Mouse (Mus musculus) neural tube, embryonic 11.5 days (tissue): ENCODE results near the gene Tspan5. TPM values are rescaled to one million over a fixed set of nuclear protein-coding genes. Genes with fewer than 3 reads are reported as not detected.

Experiments used
- ATAC-seq: fragments of 200-750 bp; cut with Nextera tagmentation; 2 replicates; pipeline ENCODE4 v1.8.0; 2017; ENCODE audit warnings: moderate number of reproducible peaks, mild to moderate bottlenecking, moderate TSS enrichment, moderate library complexity; ENCODE audit not compliant: insufficient read depth, low FRiP score, low TSS enrichment
- DNase-seq: peaks from one replicate; pipeline ENCODE4 v3.0.0-alpha.2; 2015; ENCODE audit warnings: low spot score
- H3K27ac ChIP-seq: fragments of 300-500 bp; sonication (generic); 2 replicates; pipeline ENCODE4 v1.5.1; 2014; ENCODE audit warnings: low read depth, mild to moderate bottlenecking, low read length
- H3K27me3 ChIP-seq: fragments of 300-500 bp; sonication (generic); 2 replicates; pipeline ENCODE4 v1.6.1; 2014; ENCODE audit warnings: mild to moderate bottlenecking, low read length, mixed read lengths; ENCODE audit not compliant: control insufficient read depth, insufficient read depth
- H3K36me3 ChIP-seq: fragments of 300-500 bp; sonication (generic); 2 replicates; pipeline ENCODE4 v1.6.1; 2014; ENCODE audit warnings: mild to moderate bottlenecking, low read length, moderate library complexity, mixed read lengths; ENCODE audit not compliant: control insufficient read depth, insufficient read depth
- H3K4me1 ChIP-seq: fragments of 300-500 bp; sonication (generic); 2 replicates; pipeline ENCODE4 v1.6.1; 2014; ENCODE audit warnings: low read length, mixed read lengths; ENCODE audit not compliant: control insufficient read depth, insufficient read depth
- H3K4me2 ChIP-seq: fragments of 300-500 bp; sonication (generic); 2 replicates; pipeline ENCODE4 v1.6.1; 2014; ENCODE audit warnings: low read depth, mild to moderate bottlenecking, moderate library complexity
- H3K4me3 ChIP-seq: fragments of 300-500 bp; sonication (generic); 2 replicates; pipeline ENCODE4 v1.5.1; 2014; ENCODE audit warnings: low read depth, low read length
- H3K9ac ChIP-seq: fragments of 300-500 bp; sonication (generic); 2 replicates; pipeline ENCODE4 v1.6.1; 2014; ENCODE audit warnings: mild to moderate bottlenecking, low read length
- H3K9me3 ChIP-seq: fragments of 300-500 bp; sonication (generic); 2 replicates; pipeline ENCODE4 v1.6.1; 2016; ENCODE audit warnings: low read length; ENCODE audit not compliant: control insufficient read depth
- WGBS: fragments of 180-500 bp; shearing (Covaris S2); extraction: QIAGEN DNeasy Blood & Tissue Kit; methylation state at CpG from one replicate; pipeline ENCODE4 v1.1.7; 2014; 5-methylcytosine and 5-hydroxymethylcytosine counted together
- polyA plus RNA-seq: library from polyadenylated mRNA; unstranded; fragments of >200 nt; fragmentation: Nextera tagmentation; extraction: Ambion mirVana; gene quantifications from 2 replicates; pipeline ENCODE4 v1.2.1, GENCODE M21; 2014

Tspan5 gene
- polyA plus RNA-seq, 1 experiment from 2014 or later, result 79.2 TPM

DNA sequence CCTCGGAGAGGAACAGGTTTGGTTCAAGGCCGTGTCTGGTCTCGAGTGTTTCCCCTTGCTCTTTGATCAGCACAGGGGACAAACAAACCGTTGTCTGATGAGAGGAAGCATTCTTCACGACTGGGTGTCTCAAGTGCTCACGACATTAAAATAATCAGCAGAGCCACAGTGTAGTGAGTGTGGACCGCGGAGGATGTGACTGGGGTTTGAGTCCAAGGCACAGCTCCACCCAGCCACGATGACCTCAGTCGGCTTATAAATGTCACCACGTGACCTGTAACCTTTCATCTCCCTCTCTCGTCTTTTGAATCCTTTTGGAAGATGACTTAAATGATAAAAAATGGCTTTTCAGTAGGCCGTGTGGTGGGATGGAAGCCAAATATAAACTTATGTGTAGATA, 126.4 kb downstream of the Tspan5 start:
- DNase-seq, result no peak
- Histone ChIP-seq H3K27ac (no peak overlapping the region), H3K4me2 (no peak overlapping the region), H3K9me3 (no peaks in the 10 kb centered on the region), H3K4me1 (no peaks in the 10 kb centered on the region), H3K36me3 (no peaks in the 10 kb centered on the region), H3K9ac (no peak overlapping the region), H3K27me3 (no peaks in the 10 kb centered on the region), H3K4me3 (no peak overlapping the region)
- WGBS, result 82% methylated on average over 13 of the region's 13 CpGs
- no peak for ATAC-seq

DNA sequence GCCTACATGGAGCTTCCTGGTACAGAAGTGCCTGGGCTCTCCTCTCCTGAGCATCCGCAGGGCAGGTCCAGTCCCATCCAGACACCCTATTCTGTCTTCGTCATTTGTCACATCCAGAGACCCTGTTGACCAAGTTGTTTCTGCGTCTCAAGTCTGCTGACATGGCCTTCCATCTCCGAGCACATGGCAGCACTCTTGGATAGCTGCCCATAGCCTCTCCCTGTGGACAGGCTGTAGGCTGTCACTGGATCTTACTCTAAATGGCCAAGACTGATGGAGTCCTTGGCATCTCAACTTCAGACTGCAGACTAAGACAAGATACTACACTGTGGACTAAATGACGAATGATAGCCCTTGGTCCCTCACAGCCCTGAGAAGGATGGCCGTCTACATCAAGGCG, 133.3 kb downstream of the Tspan5 start:
- Histone ChIP-seq H3K27ac (no peak overlapping the region), H3K4me1 (no peaks in the 10 kb centered on the region), H3K4me2 (no peak overlapping the region), H3K27me3 (no peaks in the 10 kb centered on the region), H3K4me3 (no peak overlapping the region), H3K9me3 (no peaks in the 10 kb centered on the region), H3K36me3 (no peaks in the 10 kb centered on the region), H3K9ac (no peak overlapping the region)
- DNase-seq, result no peak
- 91% methylated on average over 7 of the region's 7 CpGs for WGBS
- no peak for ATAC-seq

DNA sequence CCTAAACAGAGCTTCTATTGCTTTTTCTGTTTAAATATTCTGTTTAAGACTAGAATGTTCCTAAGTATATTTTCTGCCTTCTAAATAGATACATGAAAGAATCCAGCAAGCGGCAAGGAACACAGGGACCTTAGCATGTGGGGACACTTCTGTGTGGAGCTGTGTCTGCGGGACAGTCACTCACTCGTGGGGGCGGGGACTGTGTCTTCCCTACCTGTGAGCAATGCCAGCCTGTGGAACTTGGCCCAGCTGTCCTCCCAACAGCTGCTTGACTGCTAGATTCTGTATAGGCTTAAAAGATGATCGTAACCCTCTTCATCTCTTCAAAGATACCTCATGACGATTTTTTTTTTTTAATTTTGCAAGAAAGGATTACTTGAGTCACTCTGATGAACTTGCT, 133.9 kb downstream of the Tspan5 start:
- Histone ChIP-seq H3K27me3 (no peaks in the 10 kb centered on the region), H3K4me3 (no peak overlapping the region), H3K9ac (no peak overlapping the region), H3K27ac (no peak overlapping the region), H3K9me3 (no peaks in the 10 kb centered on the region), H3K4me2 (no peak overlapping the region), H3K4me1 (no peaks in the 10 kb centered on the region), H3K36me3 (no peaks in the 10 kb centered on the region)
- DNase-seq (no peak), ATAC-seq (no peak)
- WGBS, result 94% methylated on average over 6 of the region's 6 CpGs

DNA sequence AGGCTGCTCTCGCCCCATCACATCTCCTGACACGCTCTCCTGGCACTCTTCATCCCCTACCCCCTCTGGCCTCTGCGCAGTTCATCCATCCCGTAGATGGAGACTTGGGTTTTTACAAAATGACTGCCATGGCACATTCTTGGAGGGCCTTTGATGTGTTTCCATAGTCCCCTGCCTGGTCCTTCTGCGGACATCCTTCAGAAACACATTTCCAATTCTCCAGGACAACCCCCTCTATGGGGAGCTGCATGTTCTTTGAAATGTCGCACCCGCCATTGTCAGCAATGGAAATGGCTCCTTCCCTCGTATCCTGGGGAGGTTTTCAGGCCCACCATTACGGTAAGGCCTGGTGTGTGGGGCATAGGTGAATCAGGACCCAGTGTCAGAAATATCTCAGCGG, 134.4 kb downstream of the Tspan5 start:
- no peak for ATAC-seq
- Histone ChIP-seq H3K4me1 (no peaks in the 10 kb centered on the region), H3K9ac (no peak overlapping the region), H3K36me3 (no peaks in the 10 kb centered on the region), H3K4me3 (no peak overlapping the region), H3K27ac (no peak overlapping the region), H3K27me3 (no peaks in the 10 kb centered on the region), H3K4me2 (no peak overlapping the region), H3K9me3 (no peaks in the 10 kb centered on the region)
- no peak for DNase-seq
- WGBS, result 87% methylated on average over 10 of the region's 10 CpGs

DNA sequence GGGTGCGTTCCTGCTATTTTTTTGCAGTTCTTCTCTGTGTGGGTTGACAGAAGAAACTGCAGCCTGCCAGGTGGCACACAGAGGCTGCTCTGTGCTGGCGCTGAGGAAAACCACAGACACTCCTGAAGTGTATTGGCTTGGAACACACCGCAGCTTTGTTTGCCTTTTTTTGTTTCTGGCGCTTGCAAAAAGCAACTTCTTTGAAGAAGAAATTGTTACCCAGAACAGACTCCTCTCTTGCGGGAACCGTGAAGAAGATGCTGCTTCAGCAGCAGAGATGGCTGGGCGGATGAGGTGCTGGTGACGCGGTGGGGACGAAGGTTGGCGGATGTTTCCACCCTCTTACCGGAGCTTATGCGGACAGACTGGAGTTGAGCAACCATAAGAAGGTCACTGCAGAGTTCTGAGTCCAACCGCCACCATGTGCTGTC, 135.0 kb downstream of the Tspan5 start:
- H3K4me1 ChIP-seq, result no peaks in the 10 kb centered on the region
- no peak overlapping the region for H3K4me2 ChIP-seq
- H3K27me3 ChIP-seq, result no peaks in the 10 kb centered on the region
- no peaks in the 10 kb centered on the region for H3K9me3 ChIP-seq
- ATAC-seq (no peak), DNase-seq (no peak)
- no peaks in the 10 kb centered on the region for H3K36me3 ChIP-seq
- no peak overlapping the region for H3K9ac ChIP-seq
- 93% methylated on average over 14 of the region's 14 CpGs for WGBS
- no peak overlapping the region for H3K4me3 ChIP-seq
- no peak overlapping the region for H3K27ac ChIP-seq

DNA sequence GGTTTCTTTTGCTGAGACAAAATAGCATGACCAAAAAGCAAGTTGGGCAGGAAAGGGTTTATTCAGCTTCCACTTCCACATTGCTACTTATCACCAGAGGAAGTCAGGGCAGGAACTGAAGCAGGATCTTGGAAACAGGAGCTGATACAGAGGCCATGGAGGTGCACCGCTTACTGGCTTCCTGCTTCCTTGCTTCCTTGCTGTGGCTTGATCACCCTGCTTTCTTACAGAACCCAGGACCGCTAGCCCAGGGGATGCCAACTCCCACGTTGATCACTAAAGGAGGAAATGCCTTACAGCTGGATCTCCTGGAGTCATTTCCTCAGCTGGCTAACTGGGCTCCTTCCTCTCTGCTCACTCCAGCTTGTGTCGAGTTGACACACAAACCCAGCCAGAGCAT, 135.7 kb downstream of the Tspan5 start:
- ATAC-seq (no peak), DNase-seq (no peak)
- no peaks in the 10 kb centered on the region for H3K36me3 ChIP-seq
- H3K9me3 ChIP-seq, result no peaks in the 10 kb centered on the region
- no peak overlapping the region for H3K27ac ChIP-seq
- no peaks in the 10 kb centered on the region for H3K4me1 ChIP-seq
- H3K27me3 ChIP-seq, result no peaks in the 10 kb centered on the region
- WGBS, result 84% methylated on average over 4 of the region's 4 CpGs
- no peak overlapping the region for H3K4me3 ChIP-seq
- no peak overlapping the region for H3K9ac ChIP-seq
- H3K4me2 ChIP-seq, result no peak overlapping the region

DNA sequence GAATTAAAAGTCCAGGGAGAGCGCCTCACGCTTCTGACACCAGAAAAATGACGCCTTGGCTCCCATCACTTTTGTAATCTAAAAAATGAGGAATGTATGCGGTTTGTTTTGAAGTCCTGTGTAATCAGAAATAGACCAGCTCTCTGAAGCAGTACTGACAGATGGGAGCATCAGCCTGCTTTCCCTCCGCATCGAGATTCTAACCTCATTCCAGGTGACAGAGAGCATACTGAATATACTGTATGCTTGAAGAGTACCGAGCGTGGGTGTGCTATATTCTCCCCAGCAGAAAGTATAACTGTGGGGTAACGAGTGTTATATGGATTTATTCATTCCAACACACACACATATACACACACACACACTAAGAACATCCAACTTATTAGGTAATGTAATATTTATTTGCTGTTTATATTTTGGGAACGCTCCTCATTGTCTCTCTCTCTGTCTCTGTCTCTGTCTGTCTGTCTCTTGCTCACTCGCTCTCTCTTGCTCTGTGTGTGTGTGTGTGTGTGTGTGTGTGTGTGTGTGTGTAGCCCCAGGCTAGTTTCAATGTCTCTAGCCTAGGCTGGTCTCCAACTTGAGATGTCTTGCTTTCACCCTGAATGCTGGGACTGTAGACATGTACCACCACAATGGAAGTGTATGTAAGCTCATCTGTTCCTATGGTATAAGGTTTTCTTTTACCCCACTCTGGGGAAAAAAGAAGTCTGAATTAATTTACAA, 139.2 kb downstream of the Tspan5 start:
- Histone ChIP-seq H3K36me3 (no peaks in the 10 kb centered on the region), H3K9ac (no peak overlapping the region), H3K27ac (no peak overlapping the region), H3K4me3 (no peak overlapping the region), H3K4me2 (no peak overlapping the region), H3K27me3 (no peaks in the 10 kb centered on the region), H3K9me3 (no peaks in the 10 kb centered on the region), H3K4me1 (no peaks in the 10 kb centered on the region)
- no peak for DNase-seq
- WGBS, result 92% methylated on average over 11 of the region's 11 CpGs
- ATAC-seq, result no peak

DNA sequence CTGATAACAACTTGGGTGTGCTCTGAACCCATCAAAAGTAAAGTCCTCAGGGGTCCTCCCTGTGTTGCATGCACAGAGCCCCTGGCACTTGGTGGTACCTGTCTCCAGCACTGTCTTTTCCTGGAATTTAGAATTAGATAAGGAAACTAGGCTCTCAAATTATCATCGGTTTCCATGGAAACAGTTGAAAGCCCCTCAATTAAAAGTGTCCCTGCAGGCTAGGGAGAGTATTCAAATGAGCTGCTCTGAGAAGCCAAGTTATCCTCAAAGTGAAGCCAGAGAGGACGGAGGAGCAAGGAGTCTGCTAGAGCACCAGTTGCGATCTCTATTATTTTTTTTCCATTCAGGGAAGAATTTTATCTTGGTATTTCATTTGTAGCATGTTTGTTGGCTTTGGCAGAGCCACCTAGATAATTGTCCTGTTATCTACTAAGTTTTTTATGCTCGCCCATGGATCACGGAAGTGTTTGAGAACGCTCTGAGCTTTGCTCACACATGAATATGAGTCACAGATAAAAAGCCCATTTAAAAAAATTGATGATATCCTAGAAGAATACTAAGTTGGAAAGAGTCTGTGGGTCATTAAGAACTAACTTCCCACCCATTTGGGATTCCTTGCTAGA, 139.8 kb downstream of the Tspan5 start:
- no peak for DNase-seq

DNA sequence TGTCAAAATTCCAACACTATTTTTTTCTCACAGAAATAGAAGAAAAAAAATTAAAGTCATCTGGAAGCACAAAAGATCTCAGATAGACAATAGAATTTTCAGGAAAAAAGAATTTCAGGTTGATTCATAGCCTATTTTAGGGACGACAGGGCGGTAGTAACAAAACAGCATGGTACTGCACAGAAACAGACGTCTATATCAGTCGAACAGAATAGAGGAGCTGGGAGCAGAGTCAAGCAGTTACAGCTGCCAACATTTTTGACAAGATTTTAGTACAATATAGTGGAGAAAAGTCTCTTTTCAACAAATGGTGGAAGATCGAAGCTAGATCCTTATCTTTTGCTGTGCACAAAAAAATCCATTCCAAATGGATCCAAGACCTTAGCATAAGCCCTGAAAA, 144.1 kb downstream of the Tspan5 start:
- ATAC-seq (no peak), DNase-seq (no peak)
- no peak overlapping the region for H3K4me3 ChIP-seq
- no peaks in the 10 kb centered on the region for H3K4me1 ChIP-seq
- no peaks in the 10 kb centered on the region for H3K27me3 ChIP-seq
- no peak overlapping the region for H3K4me2 ChIP-seq
- no peaks in the 10 kb centered on the region for H3K36me3 ChIP-seq
- H3K27ac ChIP-seq, result no peak overlapping the region
- no peak overlapping the region for H3K9ac ChIP-seq
- 83% methylated on average over 5 of the region's 5 CpGs for WGBS
- H3K9me3 ChIP-seq, result no peaks in the 10 kb centered on the region

More for the DNA sequence above, 139.8 kb downstream of the Tspan5 start:
- Histone ChIP-seq H3K36me3 (no peaks in the 10 kb centered on the region), H3K27ac (no peak overlapping the region), H3K4me3 (no peak overlapping the region), H3K4me1 (no peaks in the 10 kb centered on the region), H3K4me2 (no peak overlapping the region), H3K27me3 (no peaks in the 10 kb centered on the region), H3K9ac (no peak overlapping the region), H3K9me3 (no peaks in the 10 kb centered on the region)
- 81% methylated on average over 6 of the region's 6 CpGs for WGBS
- no peak; the same call in 1 of the 2 replicates for ATAC-seq
